Mouse (Mus musculus) retina, adult 2 months (tissue): ENCODE data around the gene Adamts7.

Experiments used
- DNase-seq: peaks from one replicate; pipeline ENCODE4 v3.0.0-alpha.2; 2012; ENCODE audit warnings: low read depth, low spot score

Gene Adamts7

DNA sequence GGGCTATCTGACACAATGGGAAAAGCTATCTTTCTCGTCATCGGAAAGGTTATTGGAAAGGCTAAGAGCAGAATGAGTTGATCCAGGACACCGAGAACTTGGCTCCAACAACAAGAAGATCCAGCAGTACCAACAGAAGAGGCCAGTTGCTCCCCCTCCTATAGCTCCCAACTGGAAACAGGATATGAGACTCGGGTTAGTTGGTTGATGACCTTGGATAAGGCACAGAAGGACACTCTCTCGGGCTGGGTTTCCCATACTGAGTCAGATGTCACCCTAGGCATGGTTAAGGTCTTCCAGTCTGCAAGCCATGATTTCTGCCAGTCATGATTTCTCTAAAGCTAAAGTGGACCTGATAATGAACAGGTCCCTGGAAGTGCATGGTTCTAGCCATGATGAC is 71.9 kb downstream of the Adamts7 start:
- no peak for DNase-seq

DNA sequence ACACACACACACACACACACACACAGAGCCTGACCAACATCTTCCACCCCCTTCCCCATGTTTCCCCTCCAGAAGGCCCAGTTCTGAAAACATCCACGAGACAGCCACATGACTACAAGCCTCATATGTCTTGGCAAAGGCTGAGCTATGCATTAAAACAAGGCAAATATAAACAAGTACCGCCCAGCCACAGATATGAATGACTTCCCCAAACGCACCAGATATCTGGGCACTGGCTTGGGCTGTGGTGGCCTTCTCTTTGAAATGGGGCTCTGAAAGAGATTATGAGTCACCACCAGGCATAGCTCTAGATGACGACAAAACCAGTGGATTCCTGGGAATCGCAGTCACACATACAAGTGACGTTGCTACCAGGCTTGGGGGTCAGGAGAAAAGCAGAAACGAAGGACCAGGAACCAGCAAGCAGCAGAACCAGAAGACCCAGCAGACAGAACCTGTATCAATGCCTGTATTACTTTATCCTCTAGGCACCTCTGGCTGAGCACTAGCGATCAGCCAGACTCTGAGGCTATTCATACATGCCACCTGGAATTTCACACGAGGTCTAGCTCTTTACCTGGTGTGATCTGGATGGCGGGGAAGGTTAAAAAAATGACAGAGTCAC is 72.5 kb downstream of the Adamts7 start:
- no peak for DNase-seq

DNA sequence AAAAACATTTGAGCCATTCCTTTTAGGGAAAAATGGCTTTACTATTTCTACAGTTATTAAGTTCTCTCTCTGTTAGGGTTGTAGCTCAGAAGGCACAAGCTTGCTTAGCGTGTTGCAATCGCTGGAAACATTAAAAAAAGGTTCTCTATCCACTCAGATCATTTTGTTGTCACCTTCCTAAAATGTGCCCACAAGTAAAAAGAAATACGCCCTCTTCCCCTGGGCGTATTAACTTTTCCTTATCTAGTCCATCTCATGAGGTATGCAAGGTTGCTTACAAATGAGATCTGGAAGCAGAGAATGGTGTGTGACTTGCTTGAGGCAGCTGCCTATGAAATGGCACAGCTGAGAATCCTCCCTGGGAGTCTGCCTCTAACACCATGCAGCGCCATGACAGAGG is 73.9 kb downstream of the Adamts7 start:
- DNase-seq: no peak

DNA sequence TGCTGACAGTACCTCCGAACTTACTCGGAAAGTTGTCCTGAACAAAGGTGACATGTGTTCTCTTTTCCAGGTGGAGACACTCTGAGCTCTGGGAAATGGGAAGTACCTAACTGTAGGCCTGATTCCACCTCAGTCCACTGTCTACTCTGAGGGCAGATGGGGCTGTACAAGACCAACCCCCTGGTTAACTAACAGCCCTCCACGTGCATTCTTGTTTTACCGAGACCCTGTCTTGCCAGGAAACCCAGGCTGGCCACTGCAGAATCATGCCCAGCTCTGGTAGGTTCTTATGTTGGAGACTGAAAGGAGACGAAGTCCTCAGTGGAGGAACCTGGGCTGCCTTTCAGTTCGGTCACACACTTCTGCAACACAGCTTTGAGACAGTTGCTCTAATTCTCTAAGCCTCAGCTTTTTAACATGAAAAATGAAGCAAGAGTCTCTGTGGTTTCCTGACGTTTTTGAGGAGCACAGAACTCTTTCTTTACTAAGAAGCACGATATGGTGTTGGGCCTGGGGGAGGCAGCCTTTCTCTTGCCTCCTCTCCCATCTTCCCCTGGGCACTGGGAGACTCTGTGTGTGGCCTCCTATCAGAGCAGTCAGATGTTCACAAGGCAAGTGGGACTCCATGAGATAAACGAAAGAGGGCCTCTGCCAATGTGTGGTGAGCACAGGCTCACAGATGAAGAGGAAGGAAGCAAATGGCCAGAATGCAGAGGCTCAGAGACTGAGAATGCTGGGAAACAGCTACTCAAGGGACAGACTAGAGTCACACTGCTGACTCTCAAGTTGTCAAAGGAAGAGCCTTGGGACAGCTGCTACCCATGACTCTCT is 74.6 kb downstream of the Adamts7 start:
- DNase-seq: no peak

DNA sequence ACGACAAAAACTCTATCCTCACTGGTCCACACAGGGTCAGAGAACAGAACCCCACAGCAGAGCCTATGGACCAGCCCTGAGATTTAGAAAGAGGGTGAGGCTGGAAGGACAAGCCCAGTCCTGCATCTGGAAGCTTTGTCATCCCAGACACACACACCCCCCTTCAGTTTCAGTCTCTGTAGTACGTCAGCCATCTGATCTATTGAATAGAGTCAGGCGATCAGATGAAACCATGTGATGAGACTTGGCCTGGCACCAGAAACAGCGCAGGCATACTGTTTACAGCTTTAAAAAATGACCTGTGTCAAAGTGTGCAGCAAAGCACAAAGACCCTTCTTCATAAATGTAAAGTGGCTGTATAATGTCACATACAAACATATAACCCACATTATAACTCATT is 77.7 kb downstream of the Adamts7 start:
- no peak for DNase-seq

DNA sequence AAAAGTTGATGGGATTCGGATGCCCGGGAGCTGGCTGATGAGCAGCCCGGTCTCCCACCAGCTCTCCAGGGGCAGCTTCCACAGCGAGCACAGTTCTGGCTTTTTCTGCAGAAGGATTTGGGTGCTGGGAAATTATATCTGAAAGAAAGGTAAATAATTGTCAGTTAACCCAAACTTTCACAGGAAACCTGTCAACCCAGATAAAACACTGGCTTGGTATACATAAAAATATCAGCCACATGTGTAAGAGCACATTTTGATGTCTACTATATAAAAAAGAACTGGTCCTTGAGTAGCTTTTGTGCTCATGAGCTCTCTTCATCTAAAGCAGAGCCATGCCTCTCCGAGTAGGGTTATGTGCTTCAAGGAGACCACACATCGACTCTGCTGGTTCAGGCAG is 78.2 kb downstream of the Adamts7 start:
- DNase-seq: no peak

DNA sequence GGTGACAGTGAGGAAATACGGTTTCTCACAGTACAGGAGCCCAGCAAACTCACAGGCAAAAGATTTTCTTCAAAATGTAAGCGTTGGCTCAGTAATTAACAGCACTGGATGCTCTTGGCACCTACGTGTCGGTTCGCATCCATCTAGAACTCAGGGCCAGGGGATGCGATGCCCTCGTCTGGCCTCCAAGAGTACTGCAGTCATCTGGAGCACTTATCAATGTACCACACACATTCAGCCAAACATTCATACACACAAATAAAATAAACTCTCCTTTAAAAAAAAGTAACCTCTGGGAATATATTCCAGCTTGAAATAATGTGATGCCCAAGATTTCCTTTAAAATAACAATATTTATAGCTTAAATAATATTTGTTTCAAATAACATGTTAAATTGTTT is 78.7 kb downstream of the Adamts7 start:
- DNase-seq: no peak

DNA sequence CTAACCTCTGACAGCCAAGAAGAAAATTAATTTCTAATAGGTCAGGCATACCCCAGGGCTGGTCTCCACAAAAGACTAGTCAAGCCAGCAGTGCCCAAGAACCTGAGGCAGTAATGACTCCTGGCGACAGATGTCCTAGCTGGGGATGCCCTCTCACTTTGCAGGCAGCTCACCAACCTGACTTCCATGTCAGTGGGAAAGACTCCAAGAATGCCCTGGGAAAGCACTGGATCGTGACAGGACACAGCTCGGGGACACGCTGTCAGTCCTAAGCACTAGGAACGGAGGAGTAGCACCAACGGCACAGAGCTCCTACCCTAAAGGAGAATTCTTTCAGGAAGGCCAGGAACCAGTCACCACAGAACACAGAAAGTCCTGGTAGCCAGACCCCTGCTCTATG is 79.4 kb downstream of the Adamts7 start:
- no peak for DNase-seq

DNA sequence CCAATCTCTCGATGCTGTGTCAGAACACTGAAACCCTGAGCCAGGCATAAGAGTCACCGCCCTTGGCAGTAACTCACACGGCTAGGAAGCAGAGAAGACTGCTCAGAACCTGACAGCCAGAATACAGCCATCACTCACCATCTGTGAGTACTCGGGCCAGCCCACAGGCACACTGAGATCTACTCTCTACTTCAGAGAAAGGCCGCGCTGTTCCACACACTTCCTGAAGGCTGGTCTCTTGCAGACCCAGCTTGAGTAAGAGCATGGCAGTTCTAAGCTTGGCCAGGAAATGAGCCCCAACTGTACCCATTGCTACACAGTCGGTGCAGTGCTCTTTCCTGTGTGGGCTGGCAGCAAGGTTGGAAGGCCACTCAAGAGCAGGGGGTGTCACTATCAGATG is 80.0 kb downstream of the Adamts7 start:
- DNase-seq: no peak

DNA sequence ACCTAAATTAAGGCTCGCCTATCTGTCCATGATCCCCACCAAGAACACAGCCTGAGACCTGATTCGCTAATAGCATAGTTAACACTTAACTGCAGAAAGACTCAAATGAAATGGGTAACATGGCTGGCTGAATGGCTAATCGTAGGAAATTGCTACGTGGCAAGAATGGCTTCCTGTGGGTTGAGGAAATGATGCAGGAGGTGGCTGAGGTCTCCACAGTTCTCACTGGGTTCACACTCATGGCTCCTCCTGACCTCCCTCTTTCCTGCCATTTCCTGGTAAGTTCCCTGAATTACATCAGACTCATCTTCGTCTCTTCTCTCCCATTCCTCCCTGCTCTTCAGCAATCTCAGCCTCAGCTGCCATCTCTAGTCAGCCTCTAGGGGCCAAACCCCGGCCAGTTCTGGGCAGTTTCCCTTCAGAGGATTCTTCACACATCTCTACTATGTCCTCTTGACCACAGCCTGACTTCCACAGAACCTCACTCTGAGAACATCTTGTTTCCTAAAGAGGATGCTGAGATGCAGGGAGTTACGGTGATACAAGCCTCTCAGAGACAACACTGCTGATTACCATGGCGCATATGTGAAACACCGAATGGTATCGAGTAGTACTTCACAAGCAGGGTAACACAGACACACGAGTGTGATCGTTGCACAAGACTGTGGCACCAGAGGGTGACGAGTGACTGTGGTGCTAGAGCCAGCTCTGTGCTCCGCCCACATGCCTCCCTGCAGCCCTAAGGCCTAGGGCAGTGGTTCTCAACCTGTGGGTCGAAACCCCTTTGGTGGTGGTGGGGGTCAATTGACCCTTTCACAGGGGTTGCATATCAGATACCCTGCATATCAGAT is 81.7 kb downstream of the Adamts7 start:
- DNase-seq: no peak

DNA sequence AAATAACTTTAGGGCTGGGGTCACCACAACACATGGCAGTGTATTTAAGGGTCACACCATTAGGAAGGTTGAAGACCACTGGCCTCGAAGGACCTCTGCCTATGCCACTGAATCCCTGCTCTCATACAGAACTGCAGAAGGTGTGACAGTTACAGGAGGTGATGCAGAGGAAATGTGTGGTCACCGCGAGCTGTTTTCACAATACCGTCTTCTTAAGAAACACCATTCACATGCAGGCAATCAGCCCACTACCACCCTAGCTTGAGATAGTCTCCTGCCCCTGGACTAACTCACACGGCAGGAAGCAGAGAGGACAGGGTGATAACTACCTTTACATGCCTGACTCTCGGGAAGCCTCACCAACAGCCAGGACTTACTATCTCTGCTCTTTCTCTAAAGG is 82.3 kb downstream of the Adamts7 start:
- DNase-seq: no peak

DNA sequence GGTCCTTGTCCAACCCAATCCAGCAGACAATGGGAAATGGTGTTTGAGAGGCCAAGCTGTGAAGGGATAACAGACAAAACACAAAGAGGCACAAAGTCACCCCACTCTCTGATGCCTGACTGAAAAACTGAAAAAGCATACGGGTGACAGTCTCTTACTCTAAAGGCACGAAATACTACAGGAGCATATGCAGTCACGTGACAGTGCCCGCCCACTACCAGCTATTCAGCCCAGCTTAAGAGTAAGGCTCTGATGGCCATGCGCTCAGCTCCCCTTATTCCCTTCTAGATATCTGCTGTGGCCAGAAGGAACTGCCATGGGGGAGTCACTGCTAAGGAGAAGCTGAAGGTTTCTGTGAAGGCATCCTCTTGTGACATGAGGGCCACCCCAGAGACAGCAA is 82.9 kb downstream of the Adamts7 start:
- DNase-seq: no peak

DNA sequence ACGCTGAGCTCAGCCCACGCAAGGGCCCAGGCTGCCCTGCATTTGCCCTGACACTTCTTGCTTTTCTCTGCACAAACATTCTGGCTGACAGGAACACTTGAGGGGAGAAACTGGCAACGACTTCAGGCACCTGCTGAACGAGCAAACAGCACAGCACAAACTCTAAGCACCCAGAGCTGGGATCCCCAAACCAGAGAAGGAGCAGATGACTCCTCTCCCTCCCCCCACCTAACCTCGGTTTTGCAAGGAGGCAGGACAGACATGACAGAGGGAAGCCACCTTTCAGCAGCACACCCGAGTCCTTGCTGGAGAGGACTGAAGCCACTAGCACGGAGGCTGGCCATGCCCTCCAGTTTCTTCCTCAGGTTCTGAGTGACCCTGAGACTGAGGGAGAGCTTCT is 84.4 kb downstream of the Adamts7 start:
- no peak for DNase-seq

DNA sequence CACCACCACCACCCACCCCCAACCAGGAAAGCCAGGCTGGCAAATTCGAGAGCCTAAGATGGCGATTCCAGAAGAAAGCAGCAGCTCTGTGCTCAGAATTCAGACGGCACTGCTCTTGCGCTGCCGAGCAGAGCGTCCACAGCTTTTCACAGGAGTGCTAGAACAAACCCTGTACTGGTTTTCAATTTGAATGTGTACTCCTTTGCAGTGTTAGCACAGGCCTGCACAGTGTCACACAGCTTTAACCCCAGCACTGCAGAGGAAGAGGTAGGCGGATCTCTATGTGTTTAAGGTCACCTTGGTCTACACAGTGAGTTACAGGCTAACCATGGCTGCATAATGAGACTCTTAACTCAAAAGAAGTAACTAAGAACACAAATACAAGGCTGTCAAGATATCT is 85.5 kb downstream of the Adamts7 start:
- DNase-seq: no peak

DNA sequence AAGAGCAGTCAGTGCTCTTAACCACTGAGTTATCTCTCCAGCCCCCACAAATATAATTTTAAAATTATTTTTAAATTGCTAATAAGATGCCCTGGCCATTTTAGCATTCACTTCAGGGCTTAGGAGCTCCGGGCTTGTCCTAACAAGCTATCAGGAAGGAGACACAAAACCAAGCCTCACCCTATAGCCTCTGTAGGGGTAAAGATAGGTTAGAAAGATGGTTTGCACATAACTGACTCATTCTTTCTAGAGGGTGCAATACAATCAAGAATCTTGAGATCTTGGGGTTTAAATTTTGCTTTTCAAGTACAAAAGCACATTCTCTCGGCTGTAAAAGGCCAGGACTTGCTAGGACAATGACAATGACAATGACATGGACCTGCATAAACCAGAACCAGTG is 86.2 kb downstream of the Adamts7 start:
- no peak for DNase-seq

DNA sequence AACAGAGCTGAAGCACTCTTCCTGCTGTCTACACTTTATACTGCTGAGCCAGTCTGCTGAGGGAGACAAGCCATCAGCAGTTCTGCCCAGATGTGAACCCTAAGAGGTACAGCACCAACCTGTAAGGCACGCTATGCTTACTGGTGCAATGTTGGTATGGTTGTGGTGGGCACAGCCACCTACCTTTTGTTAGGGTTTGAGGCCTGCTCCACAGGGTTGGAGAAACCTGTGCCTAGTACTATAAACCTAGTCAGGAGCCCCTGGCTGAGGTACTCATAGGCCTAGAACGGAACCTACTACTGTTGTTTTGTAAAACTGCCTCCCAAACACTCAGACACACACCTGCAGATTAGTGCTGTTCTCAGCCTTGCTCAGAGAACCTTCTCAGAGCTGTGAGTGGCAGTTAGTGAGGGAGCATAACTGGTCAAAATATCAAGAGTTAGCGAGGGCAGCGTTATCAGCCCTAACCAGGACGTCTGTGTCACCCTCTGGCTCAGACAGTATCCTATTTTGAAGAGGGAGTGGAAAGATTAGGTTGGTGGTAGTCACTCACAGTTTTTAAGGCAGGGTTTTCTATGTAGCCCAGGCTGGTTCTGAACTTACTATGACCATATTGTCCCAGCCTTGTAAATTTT is 87.4 kb downstream of the Adamts7 start:
- DNase-seq: no peak

DNA sequence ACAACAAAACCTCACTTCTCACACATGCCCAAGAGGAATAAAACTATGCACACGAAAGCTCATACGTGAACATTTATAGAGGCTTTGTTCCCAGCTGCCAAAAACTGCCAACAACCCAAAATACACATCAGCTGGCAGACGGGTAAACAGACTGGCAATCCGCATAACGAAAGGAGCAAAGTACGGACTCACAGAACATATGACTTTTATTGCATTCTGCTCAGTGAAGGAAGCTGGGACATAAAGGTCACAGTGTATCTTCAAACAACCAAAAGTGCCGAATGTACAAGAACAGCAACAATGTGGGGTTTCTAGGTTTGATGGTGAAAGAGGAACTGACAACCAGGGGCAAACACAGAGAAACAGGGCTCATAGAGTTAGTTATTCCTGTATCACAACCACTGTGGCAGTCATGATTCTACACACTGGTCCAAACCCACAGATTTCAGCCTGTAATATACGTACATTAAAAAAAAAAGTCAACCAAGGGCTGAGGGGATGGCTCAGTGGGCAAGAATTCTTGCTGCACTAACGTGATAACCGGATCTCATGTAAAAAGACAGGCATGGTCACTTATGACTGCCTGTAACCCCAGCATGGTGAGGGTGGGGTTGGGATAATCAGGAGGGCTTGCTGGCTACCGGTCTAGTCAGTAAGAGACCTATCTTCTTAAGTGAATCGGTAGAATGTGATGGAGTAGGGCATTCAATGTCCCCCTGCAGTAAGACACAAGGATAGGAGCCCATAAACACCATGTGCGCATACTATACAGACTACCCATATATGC is 88.3 kb downstream of the Adamts7 start:
- DNase-seq: no peak

DNA sequence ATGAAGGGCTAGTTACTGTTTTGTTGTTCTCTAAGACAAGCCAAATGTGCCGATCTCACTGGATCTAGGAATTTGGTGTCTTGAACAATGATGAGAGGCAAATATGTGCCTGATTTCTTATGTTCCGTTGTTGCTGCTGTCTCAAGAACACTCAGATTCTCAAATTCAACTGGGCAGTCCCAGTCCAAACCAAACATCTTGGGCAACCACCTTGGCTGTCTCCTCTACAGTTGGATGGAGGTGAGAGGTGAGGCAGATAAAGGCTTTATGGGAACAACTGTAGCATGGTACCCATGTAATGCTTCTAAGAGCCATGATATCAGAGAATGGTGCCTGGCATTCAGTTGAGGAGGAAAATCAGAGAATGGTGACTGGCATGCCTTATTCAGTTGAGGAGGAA is 90.3 kb downstream of the Adamts7 start:
- no peak for DNase-seq

DNA sequence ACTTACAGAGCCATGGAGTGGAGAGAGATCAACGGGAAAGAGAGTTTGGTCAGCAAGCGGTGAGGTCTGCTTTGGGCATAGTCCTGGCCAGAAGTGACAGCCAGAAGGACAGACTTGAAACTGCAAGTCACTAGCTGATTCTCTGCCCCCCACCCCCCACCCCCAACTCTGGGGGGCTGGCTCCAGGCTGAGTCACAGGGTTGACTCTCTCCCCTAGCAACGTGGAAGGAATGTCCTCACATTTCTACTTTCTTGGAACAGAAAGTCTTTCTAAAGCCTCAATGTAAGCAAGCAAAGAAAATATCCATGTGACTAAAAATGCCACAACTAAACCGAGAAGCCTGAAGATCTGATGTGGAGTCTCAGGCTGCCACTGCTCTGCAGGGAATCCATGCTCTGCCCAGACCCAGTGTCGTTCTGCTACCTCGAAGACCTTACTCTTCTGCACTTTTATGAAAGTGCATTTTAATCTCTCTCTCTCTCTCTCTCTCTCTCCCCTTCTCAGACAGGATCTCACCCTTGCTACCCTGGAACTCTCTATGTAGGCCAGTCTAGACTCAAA is 93.1 kb downstream of the Adamts7 start:
- no peak for DNase-seq

DNA sequence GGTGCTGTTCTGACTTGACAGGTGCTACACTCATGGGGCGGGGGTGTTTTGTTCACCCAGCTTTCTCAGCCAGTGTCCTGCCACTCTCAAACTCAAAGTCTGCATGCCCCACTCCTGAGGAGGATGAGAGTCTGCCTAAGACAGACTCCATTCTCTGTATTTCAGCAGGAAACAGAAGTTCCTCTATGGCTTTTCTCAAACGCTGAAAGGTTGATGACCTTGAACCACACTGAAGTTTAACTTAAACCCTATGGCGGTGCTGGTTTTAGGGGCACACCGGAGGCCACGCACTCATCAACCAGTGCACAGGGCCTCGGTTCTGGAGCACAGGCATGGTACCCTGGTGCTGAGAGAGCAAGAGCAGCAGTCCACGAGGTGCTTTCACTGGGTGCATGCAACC is 94.4 kb downstream of the Adamts7 start:
- no peak for DNase-seq
